Mouse (Mus musculus): ENCODE data around the gene Pde4d.
A peak's percentile ranks its signal among the peaks of the same experiment; 100 is the strongest.

Gene Pde4d

DNA sequence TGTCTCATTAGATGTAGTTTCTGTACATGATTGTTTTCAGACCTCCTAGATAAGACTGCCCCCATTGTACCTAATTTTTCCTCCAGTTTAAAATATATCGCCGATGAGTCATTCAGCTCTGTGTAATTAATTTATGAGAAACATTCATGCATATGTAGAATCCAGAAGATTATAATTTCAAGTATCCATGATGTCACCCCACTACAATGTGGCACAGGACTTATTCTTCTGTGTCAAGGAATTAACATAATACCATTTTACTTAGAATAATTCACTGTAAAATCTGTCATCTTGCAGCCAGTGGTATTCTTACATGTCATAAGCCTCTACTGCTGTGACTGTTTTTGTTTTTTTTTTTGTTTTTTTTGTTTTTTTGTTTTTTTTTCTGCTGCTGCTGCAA, 1244.5 kb downstream of the Pde4d start:
- no peak for DNase-seq (ENCODE audit: low spot score)

DNA sequence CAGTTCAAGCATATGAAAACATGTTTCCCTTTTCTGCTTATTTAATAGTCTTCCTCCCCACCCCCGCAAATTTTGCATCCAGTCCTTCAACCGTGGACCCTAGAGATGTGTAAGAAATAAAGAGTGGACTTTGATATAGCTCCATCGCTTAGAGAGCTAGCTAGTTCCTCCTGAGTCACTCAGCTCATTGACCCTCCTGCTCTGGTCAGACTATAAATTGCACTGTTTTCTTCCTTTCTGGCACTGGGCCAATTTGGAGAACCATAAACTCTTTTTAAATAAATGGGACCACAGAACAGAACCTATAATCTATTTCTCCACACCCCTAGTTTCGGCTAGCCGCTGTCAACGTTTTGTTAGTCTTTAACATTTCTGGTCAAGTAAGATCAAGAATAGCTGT, 1245.3 kb downstream of the Pde4d start:
- DNase-seq (ENCODE audit: low spot score) = no peak

DNA sequence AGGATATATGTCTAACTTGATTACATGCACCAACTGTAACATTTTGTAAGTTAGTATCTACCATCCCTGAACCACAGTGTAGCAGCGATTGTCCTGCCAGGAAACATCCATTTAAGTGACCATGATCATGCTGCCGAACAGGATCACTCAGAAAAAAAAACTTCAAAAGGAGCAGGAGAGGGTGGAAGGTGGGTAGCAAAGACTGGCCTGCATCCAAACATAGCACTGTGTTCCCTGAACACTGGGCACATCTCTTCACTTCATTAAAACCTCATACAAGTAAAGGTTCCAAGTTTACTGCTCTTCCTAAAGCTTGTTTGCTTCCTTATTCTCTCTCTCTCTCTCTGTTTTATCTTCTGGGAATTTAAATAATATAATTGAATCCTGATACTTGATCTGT, 1256.4 kb downstream of the Pde4d start:
- DNase-seq (ENCODE audit: low spot score) = no peak

DNA sequence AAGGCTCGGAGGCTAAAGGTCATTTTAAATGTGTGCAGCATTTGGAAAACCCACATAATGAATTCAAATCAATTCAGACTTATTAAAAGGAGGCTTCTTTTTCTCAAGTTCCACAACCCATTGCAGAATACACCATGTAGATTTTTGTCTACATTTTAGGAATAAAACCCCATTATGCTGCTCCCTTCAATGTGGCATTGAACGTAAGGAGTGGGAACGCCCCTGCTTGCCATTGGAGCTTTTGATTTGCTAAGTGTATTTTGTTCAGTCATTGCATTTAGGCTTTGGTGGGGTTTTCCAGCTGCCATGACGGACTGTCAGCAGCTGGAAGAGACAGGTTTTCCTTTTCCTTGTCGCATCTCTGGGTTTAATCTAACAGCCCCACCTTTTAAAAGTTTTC, 1256.8 kb downstream of the Pde4d start:
- DNase-seq (ENCODE audit: low spot score) = no peak

DNA sequence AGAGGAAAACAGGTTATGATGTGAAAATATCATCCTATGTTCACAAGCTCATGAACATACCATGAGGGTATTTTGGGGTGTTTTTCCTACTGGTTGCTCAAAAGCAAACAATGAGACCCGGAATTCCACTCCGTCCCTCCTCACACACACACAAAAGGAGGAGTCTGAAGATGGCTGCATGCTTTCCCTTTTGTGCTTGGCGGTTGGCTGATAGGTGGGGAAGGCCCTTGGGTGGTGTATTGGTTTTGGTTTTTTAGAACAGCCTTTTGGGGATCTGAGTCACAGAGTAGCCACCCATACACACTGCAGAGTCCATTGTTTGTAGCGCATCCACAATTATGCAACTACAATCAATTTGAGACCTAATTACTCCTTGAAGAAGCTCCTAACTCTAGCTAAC, 1257.4 kb downstream of the Pde4d start:
- DNase-seq (ENCODE audit: low spot score) = no peak

DNA sequence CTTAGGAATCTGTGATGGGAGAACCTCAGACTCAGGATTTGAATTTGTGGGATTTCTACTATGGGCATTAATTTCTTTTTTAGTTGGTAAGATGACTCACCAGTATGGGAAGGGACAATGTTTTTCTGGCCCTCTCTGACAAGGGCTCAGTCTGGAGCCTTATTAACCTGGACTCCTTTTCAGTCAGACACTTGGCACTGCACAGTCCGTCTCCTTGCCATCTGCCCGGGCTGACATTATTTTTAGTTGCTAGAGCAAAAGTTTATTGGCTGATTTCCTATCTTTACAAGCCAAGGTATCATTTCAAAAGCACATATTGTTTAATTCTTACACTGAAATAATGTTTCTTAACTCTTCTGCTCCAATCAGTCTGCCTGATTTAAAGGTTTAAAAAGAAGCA, 1258.6 kb downstream of the Pde4d start:
- no peak for DNase-seq (ENCODE audit: low spot score)

DNA sequence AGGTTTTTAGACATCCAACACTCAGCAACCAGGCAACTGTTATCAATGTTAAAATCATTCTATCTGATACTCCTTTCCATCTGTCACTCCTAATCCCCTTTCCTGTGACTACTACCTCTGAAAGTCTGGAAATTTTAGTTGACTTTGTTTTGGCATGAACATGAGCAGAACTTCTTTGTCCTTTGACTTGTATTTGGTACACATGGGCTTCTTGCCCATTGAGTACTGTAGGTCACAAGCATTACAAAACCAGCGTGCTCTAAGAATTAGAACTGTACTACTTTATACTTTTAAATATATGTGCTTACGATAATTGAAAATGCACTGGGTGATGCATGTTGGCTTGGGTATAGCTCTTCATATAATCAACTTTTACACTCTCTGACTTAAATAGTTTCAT, 1264.8 kb downstream of the Pde4d start:
- DNase-seq (ENCODE audit: low spot score) = no peak

DNA sequence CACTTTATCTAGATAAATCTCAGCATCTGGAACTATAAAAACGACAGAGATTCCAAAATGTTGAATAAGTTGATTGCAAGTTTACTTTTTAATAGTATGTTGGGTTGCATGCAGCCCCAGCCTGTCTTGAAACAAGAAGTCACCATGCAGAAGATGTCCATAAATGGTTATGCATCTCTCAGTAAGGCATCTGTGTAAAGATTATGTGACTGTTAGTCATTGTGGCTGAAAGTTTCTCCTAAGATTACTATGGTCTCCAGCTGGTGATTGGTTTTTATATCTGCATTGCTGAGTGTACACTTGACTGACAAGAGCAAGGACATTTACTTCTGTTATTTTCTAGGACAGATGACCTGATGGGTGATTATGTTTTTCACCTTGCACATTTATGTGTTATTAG, 1265.6 kb downstream of the Pde4d start:
- DNase-seq (ENCODE audit: low spot score) = no peak

DNA sequence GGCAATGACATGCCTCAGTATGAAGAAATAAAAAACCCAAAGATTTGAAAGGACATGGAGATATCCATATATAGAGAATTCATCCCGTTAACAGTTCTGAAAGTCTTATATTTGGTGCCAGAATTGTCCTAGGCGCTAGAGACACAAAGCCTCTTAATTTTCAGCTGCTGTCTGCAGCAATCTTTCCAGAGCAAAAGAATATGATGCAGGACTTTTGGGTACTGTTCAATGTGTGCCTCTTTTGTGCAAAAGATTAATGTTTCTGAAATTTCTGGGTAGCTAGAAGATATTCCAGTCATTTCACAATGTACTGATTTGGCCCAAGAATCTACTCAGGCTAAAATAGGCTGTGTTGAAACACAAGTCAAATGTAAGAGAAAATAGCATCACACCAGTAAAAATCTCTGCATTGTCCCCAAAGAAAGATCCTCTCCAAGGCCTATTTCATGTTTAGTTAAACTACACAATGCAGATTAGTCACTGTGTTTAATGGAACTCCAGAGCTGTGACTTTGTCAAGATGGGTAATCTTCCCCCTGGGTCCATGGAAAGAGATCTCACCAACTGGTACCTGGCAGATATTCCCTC, 1270.5 kb downstream of the Pde4d start:
- no peak for DNase-seq (ENCODE audit: low spot score)

DNA sequence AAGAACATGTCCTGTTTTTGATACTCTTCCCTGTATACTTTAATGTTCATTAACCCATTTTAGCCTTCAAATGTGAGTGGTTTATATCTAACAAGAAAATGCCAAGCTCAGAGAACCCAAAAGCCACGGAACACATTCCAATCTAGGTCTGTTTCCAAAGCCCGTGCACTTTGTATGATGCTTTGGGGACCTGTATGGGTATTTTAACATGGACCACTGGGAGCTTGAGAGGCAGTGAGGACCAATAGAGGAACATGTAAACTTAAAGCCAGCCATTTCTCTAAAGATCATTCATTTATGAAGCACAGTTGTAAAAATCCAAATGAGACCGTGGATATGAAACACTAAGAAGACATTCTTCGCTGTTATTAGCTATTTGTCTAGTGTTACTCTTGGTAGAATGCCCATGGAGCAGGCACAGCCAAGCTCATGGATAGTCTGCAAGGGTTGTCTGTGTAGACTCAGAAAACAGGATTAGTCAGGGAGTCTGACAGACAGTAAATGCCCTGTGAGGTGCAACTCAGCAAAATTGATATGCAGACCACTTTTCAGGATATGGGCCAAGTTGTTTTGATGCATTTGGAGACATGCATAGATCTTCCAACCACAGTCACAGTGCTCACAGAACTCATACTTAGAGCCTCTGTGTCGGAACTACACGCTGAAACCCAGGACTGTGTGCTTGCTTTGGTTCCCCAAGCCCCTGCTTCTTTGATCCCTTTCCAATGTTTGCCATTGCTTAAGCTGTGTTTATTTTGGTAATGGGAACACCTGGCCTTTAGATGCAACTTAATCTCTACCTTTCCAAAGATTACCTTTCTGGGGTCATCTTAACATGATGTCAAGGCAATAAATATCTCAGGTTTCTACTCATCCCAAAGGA, 1272.7 kb downstream of the Pde4d start:
- DNase-seq (ENCODE audit: low spot score) = no peak

DNA sequence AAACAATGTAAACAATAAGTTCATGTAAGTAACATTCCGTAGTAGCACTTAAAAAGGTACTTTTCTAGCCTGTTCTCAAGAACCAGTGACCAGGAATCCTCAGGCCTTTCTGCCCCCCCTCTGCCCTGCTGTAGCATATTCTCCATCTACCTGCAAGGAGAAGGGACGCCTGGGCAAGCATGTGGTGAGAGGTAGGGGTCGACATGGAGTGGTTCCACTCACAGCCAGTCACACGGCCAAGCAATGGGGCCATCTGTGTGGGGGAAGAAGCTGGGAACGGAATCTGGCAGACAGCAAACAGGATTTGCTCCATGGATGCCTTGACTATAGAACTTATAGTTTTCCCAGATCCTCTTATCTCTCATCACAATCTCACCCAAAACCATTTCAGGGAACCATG, 1277.6 kb downstream of the Pde4d start:
- DNase-seq (ENCODE audit: low spot score) = no peak

DNA sequence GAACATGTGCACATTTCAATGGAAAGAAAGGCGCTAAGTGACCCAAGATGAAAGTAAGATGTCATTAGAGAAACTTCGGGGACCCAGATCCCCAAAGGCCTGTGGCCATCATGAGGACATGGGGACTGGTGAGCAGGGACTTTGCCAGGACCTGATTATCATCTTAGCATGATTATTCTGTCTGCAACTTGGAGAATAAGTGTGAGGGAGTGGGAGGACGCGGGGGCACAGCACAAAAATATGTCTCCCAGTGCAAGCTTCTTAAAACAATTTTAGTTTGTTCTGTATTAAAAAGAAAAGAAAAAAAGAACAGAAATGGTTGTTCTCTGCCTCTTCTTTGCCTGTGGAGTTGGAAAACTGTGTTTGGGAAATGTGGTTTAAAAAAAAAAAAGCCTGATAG, 1279.9 kb downstream of the Pde4d start:
- no peak for DNase-seq (ENCODE audit: low spot score)

DNA sequence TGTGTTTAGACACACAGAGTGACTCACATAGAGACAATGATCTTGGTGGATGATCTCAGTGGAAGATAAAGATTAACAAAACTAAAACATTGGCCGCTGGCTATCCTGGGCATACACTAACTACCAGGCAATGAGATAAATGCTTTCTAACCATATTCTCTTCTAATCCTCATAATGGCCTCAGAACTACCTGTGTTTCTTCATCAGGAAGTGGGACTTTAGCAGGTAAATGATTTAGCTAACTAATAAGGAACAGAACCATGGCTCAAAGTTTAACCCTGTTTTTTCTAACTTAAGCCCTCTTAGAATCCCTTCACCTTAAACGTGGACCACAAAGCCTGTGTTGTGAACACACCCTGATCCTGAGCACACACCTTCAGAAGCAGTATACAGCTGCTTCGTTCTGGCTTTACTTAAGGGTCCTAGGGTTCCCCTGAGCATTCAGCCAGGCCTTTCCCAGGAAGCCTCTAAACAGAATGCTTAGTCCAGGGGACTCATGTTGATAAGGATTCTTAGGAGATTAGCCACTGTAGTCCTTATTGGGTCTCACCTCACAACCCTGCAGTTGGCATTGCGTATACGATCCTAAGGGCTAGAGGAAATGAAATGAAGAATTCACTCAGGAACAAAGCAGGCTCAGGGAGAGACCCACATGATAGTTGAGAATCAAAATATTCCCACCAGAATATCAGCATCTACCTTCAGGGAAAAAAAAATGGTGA, 1283.1 kb downstream of the Pde4d start:
- DNase-seq (ENCODE audit: low spot score) = no peak

DNA sequence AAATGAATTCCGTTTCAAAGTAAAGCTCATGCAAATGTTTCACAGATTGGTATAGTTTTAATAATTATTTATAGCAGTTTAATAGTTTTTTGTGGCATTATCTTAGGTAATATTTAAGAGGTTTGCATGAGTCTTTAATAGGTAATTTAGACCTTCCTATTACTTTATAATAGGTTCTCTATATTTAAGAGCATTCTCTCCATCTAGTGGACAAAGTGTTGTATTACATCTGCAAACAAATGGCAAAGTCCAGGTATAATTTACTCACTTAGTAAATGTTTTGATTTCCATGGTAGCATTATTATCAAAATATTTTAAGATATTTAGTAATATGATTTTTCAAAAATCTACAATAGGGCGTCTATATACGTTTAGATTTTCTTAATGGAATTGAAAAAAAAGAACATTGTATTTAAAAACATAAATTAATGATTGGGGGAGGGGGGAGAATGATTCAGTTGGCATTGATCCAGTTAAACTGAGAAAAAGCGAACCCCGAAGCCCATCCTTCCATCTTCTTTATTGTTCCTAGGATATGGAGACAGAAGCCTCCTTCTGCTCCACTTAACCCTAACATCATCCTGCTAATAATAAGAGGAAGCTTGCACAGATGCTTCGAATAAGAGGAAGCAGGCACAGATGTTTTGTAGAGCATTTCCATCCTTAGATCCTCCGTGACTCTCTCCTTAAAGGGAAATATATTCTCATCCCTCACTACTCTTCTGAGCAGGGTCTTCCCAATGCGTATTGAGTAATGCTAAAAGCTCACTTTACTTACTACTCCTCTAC, 1286.7 kb downstream of the Pde4d start:
- no peak for DNase-seq (ENCODE audit: low spot score)

DNA sequence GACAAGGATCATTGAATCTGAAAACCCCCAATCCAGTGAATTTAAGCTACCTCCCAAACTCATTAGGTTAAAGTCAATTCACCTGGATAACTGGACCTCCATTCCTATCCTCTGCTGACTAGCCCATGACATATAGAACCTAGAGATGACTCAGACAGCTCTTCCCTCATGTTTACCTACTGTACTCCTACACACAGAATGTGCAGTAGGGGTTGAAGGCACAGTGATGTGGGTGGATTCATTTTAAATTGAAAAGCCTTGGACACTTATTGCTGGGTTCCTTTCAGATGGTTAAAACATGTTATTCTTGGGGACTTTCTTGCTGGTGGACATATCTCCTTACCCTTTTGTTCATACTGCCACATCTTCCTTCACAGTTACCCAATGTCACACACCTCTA, 1296.7 kb downstream of the Pde4d start:
- no peak for DNase-seq (ENCODE audit: low spot score)

DNA sequence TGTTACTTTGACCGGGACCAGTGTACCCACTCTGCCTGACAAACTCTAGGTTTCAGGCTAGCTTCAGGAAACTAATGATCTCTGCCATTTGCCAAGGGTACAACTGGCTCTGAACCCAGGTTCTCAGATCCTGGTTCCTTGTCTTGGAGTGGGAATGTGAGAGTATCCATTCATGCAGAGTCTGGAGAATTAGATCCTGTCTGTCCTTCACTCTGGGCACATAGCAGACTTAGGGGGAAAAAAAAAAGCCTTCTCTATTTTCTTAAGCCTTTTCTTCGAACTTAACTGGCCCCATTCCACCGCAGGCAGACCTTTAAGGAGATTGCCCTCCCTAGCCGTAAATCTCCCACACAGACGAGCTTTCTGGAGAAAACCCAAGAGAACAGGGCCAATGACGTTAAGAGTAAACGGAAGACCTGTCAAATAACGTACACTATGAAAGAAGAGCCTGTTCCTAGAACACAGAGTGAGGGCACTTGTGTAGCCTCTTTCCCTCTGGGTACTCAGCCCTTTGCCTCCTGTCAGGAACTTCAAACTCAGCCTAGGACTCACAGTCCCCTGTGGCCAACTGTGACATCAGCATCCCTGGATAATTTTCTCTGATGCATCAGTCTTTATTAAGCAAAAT, 1302.6 kb downstream of the Pde4d start:
- peak; percentile 12 for DNase-seq (ENCODE audit: low spot score)

DNA sequence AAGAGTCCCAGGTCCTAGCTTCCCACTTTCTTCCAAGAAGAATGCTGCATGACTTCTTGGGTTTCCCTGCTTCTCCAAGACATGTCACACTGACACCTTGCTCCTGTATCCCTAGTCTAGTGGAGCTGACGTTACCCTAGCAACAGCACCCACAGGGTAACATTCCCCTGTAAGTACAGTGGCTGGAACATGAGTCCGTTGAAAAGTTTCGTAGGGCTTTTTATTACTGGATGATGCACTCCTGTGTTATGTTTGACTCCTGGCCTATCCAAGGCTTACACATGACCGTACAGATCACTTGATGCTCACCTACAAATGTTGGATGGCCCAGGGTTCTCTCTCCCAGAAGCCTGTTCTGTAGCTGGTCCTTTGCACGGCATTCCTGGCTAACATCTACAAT, 1307.1 kb downstream of the Pde4d start:
- no peak for DNase-seq (ENCODE audit: low spot score)

DNA sequence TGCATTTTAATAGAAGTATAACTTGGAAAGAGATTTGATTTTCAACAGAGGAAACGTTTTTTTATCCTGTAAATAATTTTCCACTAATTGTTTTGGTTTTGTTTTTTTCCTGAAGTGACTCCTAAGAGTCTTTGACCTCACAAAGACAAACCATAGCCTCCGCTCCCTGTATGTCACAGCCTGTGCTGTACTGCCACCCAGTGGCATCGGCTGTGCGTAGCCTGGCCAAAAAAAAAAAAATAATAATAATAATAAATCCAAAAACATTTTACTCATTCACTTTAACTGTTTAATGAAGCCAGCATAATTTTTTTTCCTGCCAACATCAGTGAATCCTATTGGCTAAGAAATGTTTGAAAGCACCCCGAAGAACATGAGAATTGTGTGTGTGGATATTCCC, 1309.5 kb downstream of the Pde4d start:
- no peak for DNase-seq (ENCODE audit: low spot score)

DNA sequence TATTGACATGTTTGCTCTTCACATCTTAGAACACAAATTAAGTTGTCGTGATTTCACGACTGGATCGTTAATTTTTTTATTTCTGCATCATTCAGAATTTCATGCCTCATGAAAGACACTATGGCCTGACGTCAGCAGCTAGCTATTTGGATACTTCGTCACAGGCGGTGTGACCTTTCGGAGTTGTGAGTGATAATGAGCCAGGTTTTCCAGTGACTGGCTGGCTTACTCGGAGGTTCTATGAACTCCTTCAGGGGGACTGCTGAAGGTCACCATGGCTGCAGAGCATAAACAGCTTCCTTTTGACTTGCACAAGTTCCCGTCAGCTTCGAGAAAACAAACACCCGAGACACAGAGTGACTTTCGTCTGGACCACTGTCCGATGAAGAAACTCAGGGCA, 1311.3 kb downstream of the Pde4d start:
- no peak for DNase-seq (ENCODE audit: low spot score)

DNA sequence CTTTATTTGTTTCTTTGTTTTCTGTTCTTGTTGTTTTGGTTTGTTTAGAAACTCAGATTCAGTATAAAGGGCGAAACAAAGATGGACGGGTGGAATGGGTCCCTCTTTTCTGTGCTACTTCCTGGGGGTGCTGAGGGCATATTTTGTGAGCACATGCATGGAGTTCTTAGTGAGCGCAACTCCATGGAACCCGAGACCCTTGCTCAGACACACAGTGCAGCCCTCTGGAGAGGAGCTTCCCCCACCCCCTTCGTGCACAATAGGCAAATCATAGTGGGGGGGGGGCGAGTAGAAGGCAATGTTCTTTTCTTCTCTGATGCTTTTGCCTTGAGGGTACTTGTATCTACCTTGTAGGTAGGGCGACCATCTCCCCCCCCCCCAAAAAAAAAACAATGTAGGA, 1325.0 kb downstream of the Pde4d start:
- DNase-seq (ENCODE audit: low spot score) = no peak

DNA sequence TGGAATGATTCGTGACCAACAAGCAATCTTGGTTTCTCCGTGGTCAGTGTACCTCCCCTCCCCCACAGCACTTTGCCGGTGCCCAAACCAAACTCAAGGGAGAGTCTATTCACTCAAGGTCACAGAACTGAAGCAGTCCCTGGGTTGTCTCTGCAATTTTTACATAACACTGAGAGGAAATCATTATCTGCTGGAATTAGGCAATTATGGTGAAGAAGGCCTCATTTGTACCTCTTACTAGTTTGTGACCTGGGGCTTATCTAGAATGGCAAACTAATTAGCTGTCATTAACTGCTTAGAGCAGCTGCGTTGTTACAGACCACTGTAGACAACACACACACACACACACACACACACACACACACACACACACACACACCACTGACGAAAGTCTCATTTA, 1325.4 kb downstream of the Pde4d start:
- no peak for DNase-seq (ENCODE audit: low spot score)

DNA sequence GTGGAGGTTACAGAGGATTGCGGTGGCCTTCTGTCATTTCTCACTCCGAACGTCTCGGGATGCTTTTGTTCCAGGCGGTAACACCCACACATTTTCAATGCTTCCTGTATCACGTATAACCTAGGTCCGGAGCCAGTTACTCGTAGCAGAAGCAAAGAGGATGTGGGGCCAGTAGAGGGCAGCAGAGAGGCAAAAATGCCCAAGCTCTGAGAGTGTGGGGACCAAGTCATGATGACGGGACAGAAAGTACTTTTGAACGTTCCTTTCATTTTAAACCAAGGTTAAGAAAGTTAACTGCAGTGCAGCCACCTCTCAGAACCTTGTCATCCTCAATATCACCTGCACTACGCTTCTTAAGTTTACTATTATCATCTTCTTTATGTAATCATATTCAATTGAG, 1326.4 kb downstream of the Pde4d start:
- DNase-seq (ENCODE audit: low spot score) = peak; percentile 92

Data from urinary bladder, postnatal 14 days (tissue).